Mouse (Mus musculus) adrenal gland, adult 2 months (tissue): ENCODE data around the gene H2-M11. TPM values are rescaled to one million over a fixed set of nuclear protein-coding genes. Genes with fewer than 3 reads are reported as not detected.

Source experiments
- DNase-seq: peaks from one replicate; pipeline ENCODE4 v3.0.0; 2021
- long read RNA-seq: library from polyadenylated mRNA; stranded (forward); transcript quantifications from one replicate; pipeline ENCODE4 v2.0.0, GENCODE M21; 2021
- polyA plus RNA-seq: library from polyadenylated mRNA; depleted of rRNA; stranded (reverse); fragments of >200 nt; gene quantifications from 2 replicates; pipeline ENCODE4 v1.2.3, GENCODE M21; 2012; rRNA removed
- total RNA-seq, 2 experiments: library from RNA; stranded (reverse); gene quantifications; 2 replicates each; pipeline ENCODE4 v1.2.3; 2021

Gene H2-M11
- total RNA-seq (not detected), polyA plus RNA-seq (not detected in 2 replicates)
- long read RNA-seq: 0 reads

- no peak for DNase-seq
Measured at GRCm38 (mm10) chr17:36546775-36547174, at the start of gene H2-M11. Gene H2-M11, plus strand, starts transcription at chr17:36547075.

- no peak for DNase-seq
Measured at GRCm38 (mm10) chr17:36500435-36500834, 46.4 kb upstream of the H2-M11 start.

- no peak for DNase-seq
Measured at GRCm38 (mm10) chr17:36503910-36504309, 43.0 kb upstream of the H2-M11 start.

Other genes starting within 250 kb of the H2-M11 start
- not detected for gene H2-M10.1, start 220.9 kb upstream of the H2-M11 start, total RNA-seq
- gene H2-M10.1, start 220.9 kb upstream of the H2-M11 start, polyA plus RNA-seq: not detected in 2 replicates
- gene H2-M10.3, start 178.7 kb upstream of the H2-M11 start, total RNA-seq: not detected
- gene H2-M10.3, start 178.7 kb upstream of the H2-M11 start, polyA plus RNA-seq: not detected in 2 replicates
- gene H2-M10.4, start 84.7 kb upstream of the H2-M11 start, total RNA-seq: not detected
- gene H2-M10.4, start 84.7 kb upstream of the H2-M11 start, polyA plus RNA-seq: not detected in 2 replicates
- gene H2-M9, start 95.6 kb downstream of the H2-M11 start, total RNA-seq: under 1 TPM in 1 of 2 experiments, not detected in 1; 0.28 TPM
- not detected in 2 replicates for gene H2-M9, start 95.6 kb downstream of the H2-M11 start, polyA plus RNA-seq
- not detected for gene H2-M1, start 125.1 kb downstream of the H2-M11 start, total RNA-seq
- gene H2-M1, start 125.1 kb downstream of the H2-M11 start, polyA plus RNA-seq: not detected in 2 replicates
- gene H2-M10.5, start 225.8 kb downstream of the H2-M11 start, total RNA-seq: not detected
- not detected in 2 replicates for gene H2-M10.5, start 225.8 kb downstream of the H2-M11 start, polyA plus RNA-seq